Mouse (Mus musculus): ENCODE results near the gene Rasd1. TPM values are rescaled to one million over a fixed set of nuclear protein-coding genes. Genes with fewer than 3 reads are reported as not detected.

Rasd1 gene
- polyA plus RNA-seq, 1 experiment from 2014 or later, result 2.4 TPM

- Histone ChIP-seq H3K27ac (replicated peaks) (no peak overlapping the region), H3K27me3 (replicated peaks; ENCODE audit: low read depth, poor library complexity, severe bottlenecking) (peaks cover 30% of the 10 kb centered on the region; the same call in 1 of the 2 replicates), H3K36me3 (replicated peaks) (no peaks in the 10 kb centered on the region), H3K9me3 (no peaks in the 10 kb centered on the region), H3K4me1 (peaks cover 41% of the 10 kb centered on the region), H3K4me3 (no peak overlapping the region)
- DNase-seq (ENCODE audit: low spot score), result no peak
- 60% methylated on average over 2 of the region's 2 CpGs for WGBS
These were observed 6.9 kb upstream of the Rasd1 start for GRCm38 (mm10) chr11:59971691-59972090.

GRCm38 (mm10) chr11:59970780-59971179, 6.0 kb upstream of the Rasd1 start:
- 70% methylated on average over 5 of the region's 5 CpGs for WGBS
- peaks cover 35% of the 10 kb centered on the region for H3K27me3 ChIP-seq (replicated peaks; ENCODE audit: low read depth, poor library complexity, severe bottlenecking)
- peaks cover 49% of the 10 kb centered on the region for H3K4me1 ChIP-seq

GRCm38 (mm10) chr11:59967765-59968164, 3.0 kb upstream of the Rasd1 start:
- Histone ChIP-seq H3K27me3 (replicated peaks; ENCODE audit: low read depth, poor library complexity, severe bottlenecking) (peaks cover 50% of the 10 kb centered on the region), H3K36me3 (replicated peaks) (peaks cover under 1% of the 10 kb centered on the region; the same call in 1 of the 2 replicates), H3K4me1 (peaks cover 65% of the 10 kb centered on the region), H3K9me3 (no peaks in the 10 kb centered on the region), H3K4me3 (no peak overlapping the region), H3K27ac (replicated peaks) (peak overlapping the region; percentile 0; the same call in 1 of the 2 replicates)
- no peak for DNase-seq (ENCODE audit: low spot score)
- WGBS, result 92% methylated on average over 1 of the region's 1 CpGs

More at GRCm38 (mm10) chr11:59970780-59971179, 6.0 kb upstream of the Rasd1 start:
- Histone ChIP-seq H3K27ac (replicated peaks) (no peak overlapping the region; the same call in 1 of the 2 replicates), H3K9me3 (no peaks in the 10 kb centered on the region), H3K36me3 (replicated peaks) (no peaks in the 10 kb centered on the region), H3K4me3 (no peak overlapping the region)
- no peak for DNase-seq (ENCODE audit: low spot score)

- WGBS, result 76% methylated on average over 4 of the region's 4 CpGs
- Histone ChIP-seq H3K4me1 (peaks cover 72% of the 10 kb centered on the region), H3K4me3 (no peak overlapping the region)
These were observed 1.3 kb upstream of the Rasd1 start for GRCm38 (mm10) chr11:59966102-59966483.

GRCm38 (mm10) chr11:59965227-59966101, 720 bp upstream of the Rasd1 start:
- 28% methylated on average over 25 of the region's 25 CpGs for WGBS
- H3K36me3 ChIP-seq (replicated peaks), result peaks cover 24% of the 10 kb centered on the region
- DNase-seq (ENCODE audit: low spot score), result peak; percentile 86
- peaks cover 65% of the 10 kb centered on the region for H3K27me3 ChIP-seq (replicated peaks; ENCODE audit: low read depth, poor library complexity, severe bottlenecking)
- no peaks in the 10 kb centered on the region for H3K9me3 ChIP-seq
- peaks cover 73% of the 10 kb centered on the region for H3K4me1 ChIP-seq
- H3K27ac ChIP-seq (replicated peaks), result peak overlapping the region; percentile 78; the same call in 1 of the 2 replicates
- H3K4me3 ChIP-seq, result peak overlapping the region; percentile 63

More at GRCm38 (mm10) chr11:59966102-59966483, 1.3 kb upstream of the Rasd1 start:
- peaks cover 67% of the 10 kb centered on the region for H3K27me3 ChIP-seq (replicated peaks; ENCODE audit: low read depth, poor library complexity, severe bottlenecking)
- 0 out of 2 replicates have a peak overlapping the region, but pooled peaks have one; percentile 31 for H3K27ac ChIP-seq (replicated peaks)
- no peak for DNase-seq (ENCODE audit: low spot score)
- peaks cover 17% of the 10 kb centered on the region for H3K36me3 ChIP-seq (replicated peaks)
- no peaks in the 10 kb centered on the region for H3K9me3 ChIP-seq

GRCm38 (mm10) chr11:59964163-59964758, 483 bp downstream of the Rasd1 start:
- DNase-seq (ENCODE audit: low spot score), result peak; percentile 56
- Histone ChIP-seq H3K4me1 (peaks cover 81% of the 10 kb centered on the region), H3K4me3 (peak overlapping the region; percentile 63), H3K27me3 (replicated peaks; ENCODE audit: low read depth, poor library complexity, severe bottlenecking) (peaks cover 63% of the 10 kb centered on the region), H3K27ac (replicated peaks) (peak overlapping the region; percentile 78), H3K9me3 (no peaks in the 10 kb centered on the region), H3K36me3 (replicated peaks) (peaks cover 31% of the 10 kb centered on the region)
- 3% methylated on average over 33 of the region's 33 CpGs for WGBS

GRCm38 (mm10) chr11:59963364-59964162, 1.2 kb downstream of the Rasd1 start:
- H3K36me3 ChIP-seq (replicated peaks), result peaks cover 31% of the 10 kb centered on the region
- peaks cover 61% of the 10 kb centered on the region for H3K27me3 ChIP-seq (replicated peaks; ENCODE audit: low read depth, poor library complexity, severe bottlenecking)
- peak overlapping the region; percentile 78; the same call in 1 of the 2 replicates for H3K27ac ChIP-seq (replicated peaks)
- no peaks in the 10 kb centered on the region for H3K9me3 ChIP-seq
- peak overlapping the region; percentile 63 for H3K4me3 ChIP-seq
- peaks cover 76% of the 10 kb centered on the region for H3K4me1 ChIP-seq
- peak; percentile 52 for DNase-seq (ENCODE audit: low spot score)
- WGBS, result 4% methylated on average over 34 of the region's 34 CpGs

- WGBS, result 67% methylated on average over 3 of the region's 3 CpGs
- no peak for DNase-seq (ENCODE audit: low spot score)
- Histone ChIP-seq H3K9me3 (no peaks in the 10 kb centered on the region), H3K27me3 (replicated peaks; ENCODE audit: low read depth, poor library complexity, severe bottlenecking) (peaks cover 54% of the 10 kb centered on the region), H3K4me1 (peaks cover 72% of the 10 kb centered on the region), H3K4me3 (no peak overlapping the region), H3K36me3 (replicated peaks) (peaks cover 31% of the 10 kb centered on the region), H3K27ac (replicated peaks) (no peak overlapping the region)
These were observed 2.2 kb downstream of the Rasd1 start for GRCm38 (mm10) chr11:59962590-59962989.

- Histone ChIP-seq H3K4me3 (peak overlapping the region; percentile 9; the same call in 1 of the 2 replicates), H3K36me3 (replicated peaks) (peaks cover 38% of the 10 kb centered on the region), H3K9me3 (no peaks in the 10 kb centered on the region), H3K27me3 (replicated peaks; ENCODE audit: low read depth, poor library complexity, severe bottlenecking) (peaks cover 48% of the 10 kb centered on the region), H3K4me1 (peaks cover 78% of the 10 kb centered on the region), H3K27ac (replicated peaks) (peak overlapping the region; percentile 52)
- DNase-seq (ENCODE audit: low spot score), result no peak
- WGBS, result 75% methylated on average over 9 of the region's 9 CpGs
These were observed 3.3 kb downstream of the Rasd1 start for GRCm38 (mm10) chr11:59961338-59961875.

- Histone ChIP-seq H3K36me3 (replicated peaks) (peaks cover 43% of the 10 kb centered on the region), H3K9me3 (no peaks in the 10 kb centered on the region), H3K4me1 (peaks cover 71% of the 10 kb centered on the region), H3K4me3 (peak overlapping the region; percentile 28; the same call in 1 of the 2 replicates), H3K27me3 (replicated peaks; ENCODE audit: low read depth, poor library complexity, severe bottlenecking) (peaks cover 41% of the 10 kb centered on the region), H3K27ac (replicated peaks) (peak overlapping the region; percentile 71)
- 63% methylated on average over 20 of the region's 20 CpGs for WGBS
- peak; percentile 56 for DNase-seq (ENCODE audit: low spot score)
These were observed 4.0 kb downstream of the Rasd1 start for GRCm38 (mm10) chr11:59960476-59961337.

GRCm38 (mm10) chr11:59959453-59959852, 5.3 kb downstream of the Rasd1 start:
- 84% methylated on average over 4 of the region's 4 CpGs for WGBS
- H3K27ac ChIP-seq (replicated peaks), result 0 out of 2 replicates have a peak overlapping the region, but pooled peaks have one; percentile 35
- peaks cover 59% of the 10 kb centered on the region for H3K4me1 ChIP-seq
- H3K9me3 ChIP-seq, result no peaks in the 10 kb centered on the region
- no peak overlapping the region for H3K4me3 ChIP-seq
- H3K27me3 ChIP-seq (replicated peaks; ENCODE audit: low read depth, poor library complexity, severe bottlenecking), result peaks cover 34% of the 10 kb centered on the region
- H3K36me3 ChIP-seq (replicated peaks), result peaks cover 53% of the 10 kb centered on the region
- no peak for DNase-seq (ENCODE audit: low spot score)

Measured in embryonic facial prominence, embryonic 10.5 days (tissue).